Mouse (Mus musculus) lung, embryonic 16.5 days (tissue): ENCODE results near the gene Tmem51. TPM values are rescaled to one million over a fixed set of nuclear protein-coding genes. Genes with fewer than 3 reads are reported as not detected.
A peak's percentile ranks its signal among the peaks of the same experiment; 100 is the strongest.

ENCODE experiments used
- ATAC-seq: fragments of 200-750 bp; cut with Nextera tagmentation; 2 replicates; pipeline ENCODE4 v1.8.0; 2017; ENCODE audit warnings: low read depth, mild to moderate bottlenecking, moderate library complexity
- H3K27ac ChIP-seq: fragments of 300-500 bp; sonication (generic); 2 replicates; pipeline ENCODE4 v1.5.1; 2014; ENCODE audit warnings: mild to moderate bottlenecking, control low read depth, low read length
- H3K27me3 ChIP-seq: fragments of 300-500 bp; sonication (generic); 2 replicates; pipeline ENCODE4 v1.6.1; 2014; ENCODE audit warnings: low read depth, low read length, mixed read lengths; ENCODE audit not compliant: control insufficient read depth, insufficient read depth
- H3K36me3 ChIP-seq: fragments of 300-500 bp; sonication (generic); 2 replicates; pipeline ENCODE4 v1.6.1; 2014; ENCODE audit warnings: low read length; ENCODE audit not compliant: control insufficient read depth, insufficient read depth
- H3K4me1 ChIP-seq: fragments of 300-500 bp; sonication (generic); replicated peaks from 2 replicates; pipeline ENCODE4 v1.6.1; 2014; ENCODE audit warnings: low read length, mixed read lengths; ENCODE audit not compliant: control insufficient read depth, insufficient read depth
- H3K4me2 ChIP-seq: fragments of 300-500 bp; sonication (generic); 2 replicates; pipeline ENCODE4 v1.6.1; 2014; ENCODE audit warnings: low read depth, low read length, control low read depth
- H3K4me3 ChIP-seq: fragments of 300-500 bp; sonication (generic); 2 replicates; pipeline ENCODE4 v1.5.1; 2014; ENCODE audit warnings: mild to moderate bottlenecking, low read length, control low read depth
- H3K9ac ChIP-seq: fragments of 300-500 bp; sonication (generic); 2 replicates; pipeline ENCODE4 v1.6.1; 2014; ENCODE audit warnings: low read length, control low read depth
- H3K9me3 ChIP-seq: fragments of 300-500 bp; sonication (generic); 2 replicates; pipeline ENCODE4 v1.6.1; 2016; ENCODE audit warnings: low read length; ENCODE audit not compliant: control insufficient read depth
- WGBS: fragments of 180-500 bp; shearing (Covaris S2); extraction: QIAGEN DNeasy Blood & Tissue Kit; methylation state at CpG from one replicate; pipeline ENCODE4 v1.1.7; 2014; 5-methylcytosine and 5-hydroxymethylcytosine counted together
- polyA plus RNA-seq: library from polyadenylated mRNA; unstranded; fragments of >200 nt; fragmentation: Nextera tagmentation; extraction: Ambion mirVana; gene quantifications from 2 replicates; pipeline ENCODE4 v1.2.1, GENCODE M21; 2015

The Tmem51 gene
- polyA plus RNA-seq, 1 experiment from 2014 or later = 25.7 TPM

- no peaks in the 10 kb centered on the region for H3K27me3 ChIP-seq
- 46% methylated on average over 1 of the region's 1 CpGs for WGBS
- no peaks in the 10 kb centered on the region for H3K9me3 ChIP-seq
- no peak overlapping the region for H3K4me3 ChIP-seq
- no peak overlapping the region for H3K9ac ChIP-seq
- no peak for ATAC-seq
- peaks cover 39% of the 10 kb centered on the region for H3K4me1 ChIP-seq
- peak overlapping the region; percentile 83; the same call in 1 of the 2 replicates for H3K27ac ChIP-seq
- no peak overlapping the region for H3K4me2 ChIP-seq
- H3K36me3 ChIP-seq = no peaks in the 10 kb centered on the region
Measured at GRCm38 (mm10) chr4:142076883-142077282, 7.2 kb downstream of the Tmem51 start.

- H3K9me3 ChIP-seq = no peaks in the 10 kb centered on the region
- H3K4me1 ChIP-seq = peaks cover 42% of the 10 kb centered on the region
- no peak overlapping the region for H3K4me2 ChIP-seq
- no peak overlapping the region for H3K9ac ChIP-seq
- H3K4me3 ChIP-seq = no peak overlapping the region
- no peak overlapping the region for H3K27ac ChIP-seq
- H3K36me3 ChIP-seq = no peaks in the 10 kb centered on the region
- no peaks in the 10 kb centered on the region for H3K27me3 ChIP-seq
- no peak for ATAC-seq
- 77% methylated on average over 11 of the region's 11 CpGs for WGBS
Measured at GRCm38 (mm10) chr4:142075931-142076330, 8.2 kb downstream of the Tmem51 start.

- Histone ChIP-seq H3K9ac (no peak overlapping the region), H3K4me3 (no peak overlapping the region), H3K27ac (no peak overlapping the region), H3K9me3 (no peaks in the 10 kb centered on the region), H3K4me1 (peaks cover 39% of the 10 kb centered on the region), H3K36me3 (no peaks in the 10 kb centered on the region), H3K4me2 (no peak overlapping the region), H3K27me3 (no peaks in the 10 kb centered on the region)
- no peak for ATAC-seq
- WGBS = 52% methylated on average over 13 of the region's 13 CpGs
Measured at GRCm38 (mm10) chr4:142074060-142074732, 9.9 kb downstream of the Tmem51 start.

- H3K4me3 ChIP-seq = no peak overlapping the region
- H3K27me3 ChIP-seq = no peaks in the 10 kb centered on the region
- H3K4me1 ChIP-seq = peaks cover 34% of the 10 kb centered on the region
- no peaks in the 10 kb centered on the region for H3K9me3 ChIP-seq
- H3K27ac ChIP-seq = no peak overlapping the region; the same call in 1 of the 2 replicates
- 25% methylated on average over 18 of the region's 18 CpGs for WGBS
- H3K36me3 ChIP-seq = no peaks in the 10 kb centered on the region
- H3K4me2 ChIP-seq = no peak overlapping the region
- no peak for ATAC-seq
- no peak overlapping the region for H3K9ac ChIP-seq
Measured at GRCm38 (mm10) chr4:142071243-142071991, 12.7 kb downstream of the Tmem51 start.

- H3K27me3 ChIP-seq = no peaks in the 10 kb centered on the region
- H3K9me3 ChIP-seq = no peaks in the 10 kb centered on the region
- ATAC-seq = no peak
Measured at GRCm38 (mm10) chr4:142070840-142071239, 13.3 kb downstream of the Tmem51 start.

GRCm38 (mm10) chr4:142068899-142069812 is 14.9 kb downstream of the Tmem51 start:
- H3K9ac ChIP-seq = 0 out of 2 replicates have a peak overlapping the region, but pooled peaks have one; percentile 2
- H3K36me3 ChIP-seq = no peaks in the 10 kb centered on the region
- H3K4me2 ChIP-seq = no peak overlapping the region
- peaks cover 47% of the 10 kb centered on the region for H3K4me1 ChIP-seq
- no peak overlapping the region for H3K27ac ChIP-seq
- no peak for ATAC-seq
- 45% methylated on average over 18 of the region's 18 CpGs for whole genome bisulfite sequencing
- no peaks in the 10 kb centered on the region for H3K9me3 ChIP-seq
- no peak overlapping the region for H3K4me3 ChIP-seq
- H3K27me3 ChIP-seq = no peaks in the 10 kb centered on the region

More at GRCm38 (mm10) chr4:142070840-142071239, 13.3 kb downstream of the Tmem51 start:
- H3K36me3 ChIP-seq = no peaks in the 10 kb centered on the region
- H3K27ac ChIP-seq = no peak overlapping the region
- H3K9ac ChIP-seq = no peak overlapping the region
- H3K4me1 ChIP-seq = peaks cover 40% of the 10 kb centered on the region
- H3K4me2 ChIP-seq = no peak overlapping the region
- no peak overlapping the region for H3K4me3 ChIP-seq
- WGBS = 27% methylated on average over 8 of the region's 8 CpGs

- Histone ChIP-seq H3K9ac (no peak overlapping the region), H3K36me3 (no peaks in the 10 kb centered on the region), H3K4me2 (no peak overlapping the region; the same call in 1 of the 2 replicates), H3K9me3 (no peaks in the 10 kb centered on the region), H3K27ac (peak overlapping the region; percentile 85), H3K4me1 (peaks cover 38% of the 10 kb centered on the region), H3K27me3 (no peaks in the 10 kb centered on the region), H3K4me3 (no peak overlapping the region)
- no peak for ATAC-seq
- 52% methylated on average over 4 of the region's 4 CpGs for WGBS
Measured at GRCm38 (mm10) chr4:142066576-142066975, 17.5 kb downstream of the Tmem51 start.

- peaks cover 34% of the 10 kb centered on the region for H3K4me1 ChIP-seq
- H3K27ac ChIP-seq = peak overlapping the region; percentile 85
- no peaks in the 10 kb centered on the region for H3K36me3 ChIP-seq
- H3K9me3 ChIP-seq = no peaks in the 10 kb centered on the region
- H3K27me3 ChIP-seq = no peaks in the 10 kb centered on the region
- no peak overlapping the region for H3K4me3 ChIP-seq
- WGBS = 41% methylated on average over 6 of the region's 6 CpGs
- no peak overlapping the region for H3K9ac ChIP-seq
- ATAC-seq = peak; percentile 85
- peak overlapping the region; percentile 15; the same call in 1 of the 2 replicates for H3K4me2 ChIP-seq
Measured at GRCm38 (mm10) chr4:142065835-142066234, 18.3 kb downstream of the Tmem51 start.
